Comparison of ENCODE assay signal across 8 mouse cellular contexts in genomic region chr9:41580611-41581041, GRCm38 (mm10).
DNase-seq lines count a peak whose midpoint lies in the region; ATAC-seq lines count a peak whose summit lies in the region.

No protein-coding gene starts in this region.

- H3K27me3 ChIP-seq in hindbrain, embryonic 11.5 days (ENCODE audit: control insufficient read depth, insufficient read depth, low read length): no peaks in the 10 kb centered on the region
- no peaks in the 10 kb centered on the region for H3K27me3 ChIP-seq in midbrain, embryonic 10.5 days (ENCODE audit: low read depth, poor library complexity, severe bottlenecking)
- no peaks in the 10 kb centered on the region for H3K27me3 ChIP-seq in stomach, embryonic 14.5 days (ENCODE audit: control insufficient read depth, insufficient read depth, low read length)

- no peaks in the 10 kb centered on the region for H3K9me3 ChIP-seq in hindbrain, embryonic 11.5 days (ENCODE audit: control insufficient read depth, low read length)
- H3K9me3 ChIP-seq in midbrain, embryonic 10.5 days (replicated peaks): no peaks in the 10 kb centered on the region
- no peaks in the 10 kb centered on the region for H3K9me3 ChIP-seq in stomach, embryonic 14.5 days (ENCODE audit: control insufficient read depth, low read depth, low read length)

- peak overlapping the region; percentile 95 for H3K27ac ChIP-seq in hindbrain, embryonic 11.5 days (ENCODE audit: low read depth, low read length)
- peak overlapping the region; percentile 97 for H3K27ac ChIP-seq in midbrain, embryonic 10.5 days (replicated peaks)
- peak overlapping the region; percentile 93 for H3K27ac ChIP-seq in stomach, embryonic 14.5 days (ENCODE audit: low read length)

- WGBS in hindbrain, embryonic 11.5 days: 0% methylated on average over 13 of the region's 13 CpGs
- under 1% methylated on average over 13 of the region's 13 CpGs for WGBS in midbrain, embryonic 10.5 days
- 1% methylated on average over 13 of the region's 13 CpGs for WGBS in stomach, embryonic 14.5 days

- H3K4me2 ChIP-seq in hindbrain, embryonic 11.5 days (replicated peaks; ENCODE audit: low read depth, low read length): peak overlapping the region; percentile 63
- H3K4me2 ChIP-seq in stomach, embryonic 14.5 days (replicated peaks; ENCODE audit: low read depth, low read length): peak overlapping the region; percentile 44

- H3K36me3 ChIP-seq in hindbrain, embryonic 11.5 days (ENCODE audit: control insufficient read depth, insufficient read depth, low read length): no peaks in the 10 kb centered on the region
- H3K36me3 ChIP-seq in midbrain, embryonic 10.5 days: peaks cover 2% of the 10 kb centered on the region
- no peaks in the 10 kb centered on the region for H3K36me3 ChIP-seq in stomach, embryonic 14.5 days (ENCODE audit: control insufficient read depth, insufficient read depth, low read length)

- DNase-seq in NIH3T3 (ENCODE audit: low read depth): peak; percentile 86
- peak; percentile 30 for DNase-seq in cerebellum, adult 9-10 months
- peak; percentile 83 to 85 for DNase-seq in frontal cortex, postnatal 10 days (ENCODE audit: low spot score in 2 of 2)
- DNase-seq in hindbrain, embryonic 11.5 days (ENCODE audit: low spot score): peak; percentile 77
- DNase-seq in left cerebral cortex, postnatal 14 days (ENCODE audit: low spot score in 2 of 2): peak; percentile 82 to 88
- DNase-seq in midbrain, embryonic 10.5 days (ENCODE audit: low spot score): peak; percentile 80

- intact Hi-C loops in left cerebral cortex, postnatal 14 days (cut with DNase I): loop anchor here (2.0 kb wide), 2 partner anchors 204 to 310 kb away; no protein-coding TSS in a partner anchor

- no peaks in the 10 kb centered on the region for H3K4me1 ChIP-seq in hindbrain, embryonic 11.5 days (replicated peaks; ENCODE audit: control insufficient read depth, insufficient read depth, low read length)
- H3K4me1 ChIP-seq in midbrain, embryonic 10.5 days: peaks cover 67% of the 10 kb centered on the region
- H3K4me1 ChIP-seq in stomach, embryonic 14.5 days (ENCODE audit: control insufficient read depth, insufficient read depth, low read length): no peaks in the 10 kb centered on the region

- H3K4me3 ChIP-seq in hindbrain, embryonic 11.5 days (ENCODE audit: low read depth, low read length): peak overlapping the region; percentile 70
- H3K4me3 ChIP-seq in midbrain, embryonic 10.5 days: peak overlapping the region; percentile 80
- peak overlapping the region; percentile 78 for H3K4me3 ChIP-seq in stomach, embryonic 14.5 days (ENCODE audit: low read depth, low read length)

- peak; percentile 68 for ATAC-seq in hindbrain, embryonic 11.5 days (ENCODE audit: low FRiP score)
- peak; percentile 46; the same call in 1 of the 2 replicates for ATAC-seq in stomach, embryonic 14.5 days (ENCODE audit: insufficient number of reproducible peaks, insufficient read depth, low FRiP score, low read depth)
- ATAC-seq in inflammation-experienced regulatory T-cells, adult 6 months: no peak

- H3K9ac ChIP-seq in hindbrain, embryonic 11.5 days (ENCODE audit: low read depth, low read length): peak overlapping the region; percentile 95
- peak overlapping the region; percentile 84 for H3K9ac ChIP-seq in stomach, embryonic 14.5 days (replicated peaks; ENCODE audit: low read depth, low read length)

Comparison
In these comparisons a context has a peak if more than half of its experiments do, and no peak if none do; other contexts are left out.
1. DNase-seq: peak in every context shown above with its lines; median percentile 86 in NIH3T3; 85 in left cerebral cortex, postnatal 14 days; 84 in frontal cortex, postnatal 10 days; 80 in midbrain, embryonic 10.5 days; 77 in hindbrain, embryonic 11.5 days; 30 in cerebellum, adult 9-10 months.